Mouse (Mus musculus) midbrain, embryonic 16.5 days (tissue): Measurements from ENCODE around the gene Cntnap2. TPM values are rescaled to one million over a fixed set of nuclear protein-coding genes. Genes with fewer than 3 reads are reported as not detected.
"Not testable (repeated sequence)": the region's sequence is repeated elsewhere in the genome, so short reads cannot be mapped to it uniquely, and the experiment has no call there.

Source experiments
- ATAC-seq: fragments of 200-750 bp; cut with Nextera tagmentation; 2 replicates; pipeline ENCODE4 v1.8.0; 2017; ENCODE audit warnings: moderate TSS enrichment
- H3K27ac ChIP-seq: fragments of 300-500 bp; sonication (generic); 2 replicates; pipeline ENCODE4 v1.5.1; 2014; ENCODE audit warnings: mild to moderate bottlenecking, low read length, mixed read lengths
- H3K27me3 ChIP-seq: fragments of 300-500 bp; sonication (generic); 2 replicates; pipeline ENCODE4 v1.6.1; 2014; ENCODE audit warnings: low read depth, low read length, mixed read lengths; ENCODE audit not compliant: control insufficient read depth, insufficient read depth
- H3K36me3 ChIP-seq: fragments of 300-500 bp; sonication (generic); 2 replicates; pipeline ENCODE4 v1.6.1; 2014; ENCODE audit warnings: mild to moderate bottlenecking, low read length, moderate library complexity, mixed read lengths; ENCODE audit not compliant: control insufficient read depth, insufficient read depth
- H3K4me1 ChIP-seq: fragments of 300-500 bp; sonication (generic); 2 replicates; pipeline ENCODE4 v1.6.1; 2014; ENCODE audit warnings: mild to moderate bottlenecking, low read length, mixed read lengths; ENCODE audit not compliant: control insufficient read depth, insufficient read depth
- H3K4me2 ChIP-seq: fragments of 300-500 bp; sonication (generic); 2 replicates; pipeline ENCODE4 v1.6.1; 2014; ENCODE audit warnings: mild to moderate bottlenecking, low read length, mixed read lengths
- H3K4me3 ChIP-seq: fragments of 300-500 bp; sonication (generic); 2 replicates; pipeline ENCODE4 v1.5.1; 2014; ENCODE audit warnings: low read depth, mild to moderate bottlenecking, low read length, moderate library complexity, mixed read lengths
- H3K9ac ChIP-seq: fragments of 300-500 bp; sonication (generic); 2 replicates; pipeline ENCODE4 v1.6.1; 2014; ENCODE audit warnings: low read depth, low read length, mixed read lengths
- H3K9me3 ChIP-seq: fragments of 300-500 bp; sonication (generic); replicated peaks from 2 replicates; pipeline ENCODE4 v1.6.1; 2014; ENCODE audit warnings: mild to moderate bottlenecking, low read length, mixed read lengths; ENCODE audit not compliant: control insufficient read depth, poor library complexity, severe bottlenecking
- WGBS: fragments of 180-500 bp; shearing (Covaris S2); extraction: QIAGEN DNeasy Blood & Tissue Kit; methylation state at CpG from one replicate; pipeline ENCODE4 v1.1.7; 2014; 5-methylcytosine and 5-hydroxymethylcytosine counted together
- polyA plus RNA-seq: library from polyadenylated mRNA; unstranded; fragments of >200 nt; fragmentation: Nextera tagmentation; extraction: Ambion mirVana; gene quantifications from 2 replicates; pipeline ENCODE4 v1.2.1, GENCODE M21; 2015

The Cntnap2 gene
- polyA plus RNA-seq, 1 experiment from 2014 or later: 63.5 TPM

GRCm38 (mm10) chr6:47182252-47182651 is 2123.1 kb downstream of the Cntnap2 start:
- H3K4me1 ChIP-seq: no peaks in the 10 kb centered on the region
- no peaks in the 10 kb centered on the region for H3K9me3 ChIP-seq
- H3K27me3 ChIP-seq: no peaks in the 10 kb centered on the region
- no peak overlapping the region for H3K4me2 ChIP-seq
- 80% methylated on average over 2 of the region's 2 CpGs for WGBS
- no peaks in the 10 kb centered on the region for H3K36me3 ChIP-seq
- no peak for ATAC-seq
- no peak overlapping the region for H3K4me3 ChIP-seq
- no peak overlapping the region for H3K27ac ChIP-seq
- H3K9ac ChIP-seq: no peak overlapping the region

- WGBS: 72% methylated on average over 1 of the region's 1 CpGs
Measured at GRCm38 (mm10) chr6:47182756-47183155, 2123.6 kb downstream of the Cntnap2 start.

GRCm38 (mm10) chr6:47183850-47184249 is 2124.7 kb downstream of the Cntnap2 start:
- not testable (repeated sequence) for H3K27me3 ChIP-seq, H3K27ac ChIP-seq, H3K4me1 ChIP-seq, H3K4me2 ChIP-seq, ATAC-seq, H3K4me3 ChIP-seq, H3K9me3 ChIP-seq, H3K9ac ChIP-seq, H3K36me3 ChIP-seq

More at GRCm38 (mm10) chr6:47182756-47183155, 2123.6 kb downstream of the Cntnap2 start:
- Histone ChIP-seq H3K27ac (no peak overlapping the region), H3K4me1 (no peaks in the 10 kb centered on the region), H3K36me3 (no peaks in the 10 kb centered on the region), H3K9ac (no peak overlapping the region), H3K4me2 (no peak overlapping the region), H3K27me3 (no peaks in the 10 kb centered on the region), H3K9me3 (no peaks in the 10 kb centered on the region), H3K4me3 (no peak overlapping the region)
- no peak for ATAC-seq

GRCm38 (mm10) chr6:47188193-47188592 is 2129.0 kb downstream of the Cntnap2 start:
- no peak overlapping the region for H3K27ac ChIP-seq
- no peaks in the 10 kb centered on the region for H3K27me3 ChIP-seq
- no peak for ATAC-seq
- H3K36me3 ChIP-seq: no peaks in the 10 kb centered on the region
- WGBS: 63% methylated on average over 7 of the region's 7 CpGs
- no peak overlapping the region for H3K4me2 ChIP-seq
- no peaks in the 10 kb centered on the region for H3K9me3 ChIP-seq
- H3K4me1 ChIP-seq: no peaks in the 10 kb centered on the region
- H3K9ac ChIP-seq: no peak overlapping the region
- no peak overlapping the region for H3K4me3 ChIP-seq

- not testable (repeated sequence) for H3K4me3 ChIP-seq, H3K27me3 ChIP-seq, H3K4me1 ChIP-seq, H3K4me2 ChIP-seq, H3K27ac ChIP-seq, ATAC-seq, H3K9ac ChIP-seq, H3K9me3 ChIP-seq, H3K36me3 ChIP-seq
- over 99% methylated on average over 6 of the region's 6 CpGs for WGBS
Measured at GRCm38 (mm10) chr6:47188596-47188995, 2129.4 kb downstream of the Cntnap2 start.

- 80% methylated on average over 7 of the region's 7 CpGs for WGBS
- no peaks in the 10 kb centered on the region for H3K27me3 ChIP-seq
- H3K27ac ChIP-seq: no peak overlapping the region
- ATAC-seq: no peak
- H3K9ac ChIP-seq: no peak overlapping the region
- no peak overlapping the region for H3K4me3 ChIP-seq
- H3K36me3 ChIP-seq: no peaks in the 10 kb centered on the region
- no peaks in the 10 kb centered on the region for H3K4me1 ChIP-seq
- H3K9me3 ChIP-seq: no peaks in the 10 kb centered on the region
- H3K4me2 ChIP-seq: no peak overlapping the region
Measured at GRCm38 (mm10) chr6:47190282-47190681, 2131.1 kb downstream of the Cntnap2 start.

GRCm38 (mm10) chr6:47191277-47191800 is 2132.2 kb downstream of the Cntnap2 start:
- Histone ChIP-seq H3K27me3 (no peaks in the 10 kb centered on the region), H3K9ac (no peak overlapping the region), H3K4me3 (no peak overlapping the region), H3K4me2 (peak overlapping the region; percentile 6; the same call in 1 of the 2 replicates), H3K27ac (no peak overlapping the region), H3K4me1 (no peaks in the 10 kb centered on the region), H3K9me3 (no peaks in the 10 kb centered on the region), H3K36me3 (no peaks in the 10 kb centered on the region)
- no peak for ATAC-seq
- WGBS: 19% methylated on average over 7 of the region's 7 CpGs

- no peak overlapping the region for H3K4me3 ChIP-seq
- WGBS: 75% methylated on average over 10 of the region's 10 CpGs
- H3K4me2 ChIP-seq: no peak overlapping the region
Measured at GRCm38 (mm10) chr6:47191940-47192339, 2132.8 kb downstream of the Cntnap2 start.

GRCm38 (mm10) chr6:47192478-47192877 is 2133.3 kb downstream of the Cntnap2 start:
- no peak overlapping the region for H3K9ac ChIP-seq
- no peak overlapping the region for H3K27ac ChIP-seq
- no peaks in the 10 kb centered on the region for H3K4me1 ChIP-seq
- no peak overlapping the region for H3K4me2 ChIP-seq
- H3K9me3 ChIP-seq: no peaks in the 10 kb centered on the region
- H3K4me3 ChIP-seq: no peak overlapping the region
- no peak for ATAC-seq
- no peaks in the 10 kb centered on the region for H3K36me3 ChIP-seq
- H3K27me3 ChIP-seq: no peaks in the 10 kb centered on the region
- WGBS: 61% methylated on average over 9 of the region's 9 CpGs

More at GRCm38 (mm10) chr6:47191940-47192339, 2132.8 kb downstream of the Cntnap2 start:
- no peak for ATAC-seq
- H3K9ac ChIP-seq: no peak overlapping the region
- H3K27ac ChIP-seq: no peak overlapping the region
- H3K36me3 ChIP-seq: no peaks in the 10 kb centered on the region
- no peaks in the 10 kb centered on the region for H3K27me3 ChIP-seq
- no peaks in the 10 kb centered on the region for H3K9me3 ChIP-seq
- no peaks in the 10 kb centered on the region for H3K4me1 ChIP-seq
